Mouse (Mus musculus) yolk sac, embryonic 10.5 days (tissue): ENCODE data around the gene G0s2.
A peak's percentile ranks its signal among the peaks of the same experiment; 100 is the strongest.
"Not testable (repeated sequence)": the region's sequence is repeated elsewhere in the genome, so short reads cannot be mapped to it uniquely, and the experiment has no call there.

Experiments used
- DNase-seq: peaks from one replicate; pipeline ENCODE4 v3.0.0-alpha.2; 2017; ENCODE audit warnings: low spot score

The G0s2 gene

GRCm38 (mm10) chr1:193287578-193287977 is 14.6 kb upstream of the G0s2 start:
- no peak for DNase-seq

- DNase-seq = not testable (repeated sequence)
Measured at GRCm38 (mm10) chr1:193285766-193286325, 12.8 kb upstream of the G0s2 start.

- DNase-seq = no peak
Measured at GRCm38 (mm10) chr1:193284228-193284779, 11.3 kb upstream of the G0s2 start.

DNA sequence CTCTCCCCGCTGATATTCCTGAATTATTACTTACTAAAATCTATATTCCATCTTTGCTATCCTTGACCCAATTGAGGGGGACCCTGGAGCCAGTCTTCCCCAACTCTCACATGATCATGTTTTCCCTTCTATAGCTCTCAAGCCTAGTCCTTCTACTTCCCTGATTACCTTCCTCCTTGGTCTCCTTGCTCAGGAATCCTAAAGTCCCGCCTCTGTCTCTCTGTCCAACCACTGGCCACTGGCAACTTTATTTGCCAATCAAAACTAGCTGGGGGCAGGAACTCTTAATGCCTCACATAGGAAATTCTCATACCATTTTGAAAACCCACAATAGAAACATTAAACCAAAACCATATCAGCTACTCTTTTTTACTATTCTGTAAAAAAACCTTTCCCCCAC is 8.3 kb upstream of the G0s2 start:
- DNase-seq = no peak

DNA sequence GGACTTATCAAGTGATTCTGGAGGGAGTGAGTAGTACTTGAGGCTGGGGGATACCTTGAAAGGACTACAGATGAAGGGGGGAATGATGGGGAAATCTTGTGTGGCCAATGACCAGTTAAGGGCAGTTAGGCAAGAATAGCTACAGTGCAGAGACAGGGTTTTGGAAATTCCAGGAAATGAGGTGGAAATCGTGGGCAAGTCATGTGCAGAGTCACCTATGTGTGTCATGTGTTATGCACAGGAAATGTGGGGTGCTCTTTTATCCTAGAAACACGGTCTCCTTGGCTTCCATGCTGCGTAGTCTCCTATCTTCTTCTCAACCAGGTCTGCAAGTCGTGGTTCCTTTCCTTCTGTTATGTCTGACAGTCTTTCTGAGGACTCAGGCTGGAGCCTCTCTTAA is 6.5 kb upstream of the G0s2 start:
- no peak for DNase-seq

GRCm38 (mm10) chr1:193278414-193279045 is 5.5 kb upstream of the G0s2 start:
- no peak for DNase-seq

DNA sequence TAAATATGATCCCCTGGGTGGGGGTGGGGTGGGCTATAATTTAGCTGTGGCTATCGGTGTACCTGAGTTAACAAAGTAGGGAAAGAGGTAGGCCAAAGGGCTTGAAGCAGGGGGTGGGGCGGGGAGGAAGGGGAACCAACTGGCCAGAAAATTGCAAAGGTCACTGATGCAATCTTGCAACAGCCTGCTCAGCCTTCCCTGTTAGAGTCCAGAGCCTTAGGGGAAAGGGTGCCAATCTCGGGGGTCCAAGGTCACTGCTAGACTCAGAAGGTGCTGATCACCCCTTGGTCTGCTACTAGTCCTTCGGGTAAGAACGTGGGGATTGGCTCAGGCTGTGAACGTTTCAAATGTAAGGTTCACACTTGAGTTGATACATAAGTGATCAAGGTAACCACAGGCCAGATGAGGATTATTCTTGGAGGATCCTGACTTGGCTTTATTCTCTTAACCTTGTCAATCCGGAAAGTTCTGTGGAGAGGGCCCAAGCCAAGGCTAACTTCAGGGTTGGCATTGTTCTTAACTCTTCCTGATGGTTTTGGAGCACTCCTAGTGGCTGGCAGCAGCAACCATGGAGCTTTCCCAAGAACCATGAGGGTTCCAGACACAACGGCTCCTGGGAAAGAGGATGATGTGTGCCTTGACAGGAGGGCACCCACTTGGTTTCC is 1.5 kb upstream of the G0s2 start:
- DNase-seq = peak; percentile 67

- DNase-seq = peak; percentile 40
Measured at GRCm38 (mm10) chr1:193272137-193272915, 691 bp downstream of the G0s2 start.

DNA sequence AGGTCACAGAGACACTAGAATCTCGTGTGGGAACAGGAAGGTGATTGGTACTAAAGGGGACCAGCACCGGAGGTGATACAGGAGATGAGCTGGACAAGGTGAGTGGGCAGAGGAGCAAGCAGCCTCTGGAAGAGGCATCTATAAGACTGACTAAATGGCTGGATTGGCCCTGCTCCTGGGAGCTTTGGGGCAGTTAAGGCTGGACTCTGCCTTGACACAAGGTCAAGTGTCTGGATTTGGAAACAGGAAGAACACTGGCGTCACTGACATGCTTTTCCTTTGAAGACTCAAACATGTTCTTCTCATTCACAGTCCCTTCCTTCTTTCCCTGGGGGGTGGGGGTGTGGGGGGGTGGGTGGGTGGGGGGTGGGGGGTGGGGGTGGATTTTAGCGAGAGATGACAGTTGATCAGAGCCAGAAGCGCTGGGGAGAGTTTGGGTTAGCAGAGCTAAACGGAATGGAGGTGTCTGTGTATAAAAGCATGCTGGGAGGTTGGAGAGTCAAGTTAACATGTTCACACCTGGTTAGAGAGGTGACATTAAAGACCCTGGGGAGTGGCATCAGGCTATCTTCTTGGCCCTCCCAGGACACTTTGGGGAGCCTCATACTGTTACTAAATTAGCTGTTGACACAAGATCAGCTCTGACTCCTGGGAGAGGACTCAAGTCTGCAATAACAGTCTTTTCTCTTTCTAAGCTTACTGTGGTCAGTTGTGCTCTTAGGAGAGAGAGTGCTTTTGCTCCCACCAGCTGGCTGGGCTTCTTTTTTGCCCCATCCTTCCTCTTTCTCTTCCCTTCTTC is 1.9 kb downstream of the G0s2 start:
- DNase-seq = no peak

DNA sequence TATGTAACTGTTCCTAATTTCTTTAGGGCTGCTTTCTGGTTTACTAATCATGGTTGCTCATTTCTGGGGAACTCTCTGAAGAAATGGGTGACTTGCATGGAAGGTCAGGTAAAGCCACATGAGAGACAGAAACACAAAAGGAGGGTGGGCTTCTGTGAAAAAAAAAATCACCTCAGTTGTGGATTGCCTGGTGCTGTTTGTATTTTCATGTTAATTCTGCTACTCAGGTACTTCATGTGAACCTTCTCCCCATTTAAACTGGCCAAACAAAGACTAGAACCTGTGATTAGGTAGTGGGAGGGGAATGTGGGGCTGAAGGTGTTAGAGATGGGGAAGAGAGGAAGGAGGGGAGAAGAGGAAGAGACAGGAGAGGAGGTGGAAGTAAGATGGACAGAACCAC is 7.3 kb downstream of the G0s2 start:
- no peak for DNase-seq

DNA sequence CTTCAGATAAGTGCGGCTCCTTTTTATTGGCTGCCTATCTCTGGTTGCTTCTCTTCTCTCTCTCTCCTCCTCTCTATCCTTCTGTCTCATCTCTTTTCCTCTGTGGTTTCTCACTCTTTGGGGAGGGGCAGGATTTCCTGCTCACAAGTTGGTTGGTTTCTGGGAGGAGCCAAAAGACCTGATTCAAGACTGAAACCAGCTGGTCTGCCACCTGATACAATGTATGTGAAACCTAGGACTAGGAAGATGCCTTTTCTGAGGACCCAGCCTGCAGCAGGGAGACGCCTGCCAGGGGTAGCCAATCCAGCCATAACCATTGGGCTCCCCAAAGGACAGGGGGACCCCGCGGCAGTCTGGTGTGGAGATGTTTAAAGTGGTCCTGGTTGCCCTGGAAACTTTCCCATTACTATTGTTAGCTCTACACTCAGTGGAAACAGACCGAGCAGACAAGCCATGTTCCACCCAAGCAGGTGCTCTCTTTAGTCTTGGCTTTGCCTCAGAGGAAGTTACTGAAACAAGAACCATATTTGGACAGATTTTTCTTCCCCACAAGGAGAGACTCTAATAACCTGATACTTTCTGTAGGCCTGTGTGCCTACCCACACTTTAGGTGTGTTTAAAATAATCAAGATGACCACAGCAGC is 8.9 kb downstream of the G0s2 start, which contains the start of gene Hsd11b1:
Hsd11b1 (minus strand) TSS at position 121 of the 644 bp plus-strand sequence.
- no peak for DNase-seq

DNA sequence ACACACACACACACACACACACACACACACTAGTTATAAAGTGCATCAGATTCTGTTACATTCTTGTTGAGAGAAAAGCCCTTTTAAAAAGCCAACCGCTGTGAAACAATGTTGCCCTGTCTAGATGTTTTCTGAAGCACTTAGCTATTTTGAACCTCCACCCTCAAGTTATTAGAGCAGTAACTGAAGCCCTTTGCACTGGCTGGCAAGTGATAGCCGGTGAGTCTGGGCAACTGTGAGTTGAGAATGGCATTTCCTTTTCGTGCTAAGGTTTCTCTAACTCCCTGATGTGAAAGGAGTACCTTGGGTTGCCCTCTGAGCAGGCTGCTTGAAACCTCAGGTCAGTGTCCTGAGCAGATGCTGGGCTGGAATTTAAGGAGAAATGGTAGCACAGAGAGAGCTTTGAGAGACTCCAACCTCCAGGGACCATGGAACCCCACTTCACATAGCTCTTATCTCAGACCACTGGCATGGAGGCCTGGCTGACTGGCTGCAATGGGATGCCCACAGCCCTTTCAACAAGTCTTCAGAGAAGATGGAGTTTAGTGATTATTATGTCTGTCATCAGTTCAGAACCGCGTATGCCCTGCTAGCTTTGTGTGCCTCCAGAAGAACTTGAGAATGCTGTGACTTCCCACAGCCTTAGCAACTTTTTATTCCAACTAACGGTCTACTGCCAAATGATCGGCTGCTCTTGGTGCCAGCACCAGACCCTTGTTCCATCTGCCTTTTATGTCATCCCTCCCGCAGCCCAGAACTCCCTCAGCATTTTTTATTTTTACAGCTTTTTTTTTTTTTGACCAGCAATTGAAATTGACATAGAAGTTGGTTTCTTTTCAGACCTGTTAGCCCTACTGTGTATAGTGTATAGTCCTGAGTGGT is 9.8 kb downstream of the G0s2 start:
- DNase-seq = no peak

DNA sequence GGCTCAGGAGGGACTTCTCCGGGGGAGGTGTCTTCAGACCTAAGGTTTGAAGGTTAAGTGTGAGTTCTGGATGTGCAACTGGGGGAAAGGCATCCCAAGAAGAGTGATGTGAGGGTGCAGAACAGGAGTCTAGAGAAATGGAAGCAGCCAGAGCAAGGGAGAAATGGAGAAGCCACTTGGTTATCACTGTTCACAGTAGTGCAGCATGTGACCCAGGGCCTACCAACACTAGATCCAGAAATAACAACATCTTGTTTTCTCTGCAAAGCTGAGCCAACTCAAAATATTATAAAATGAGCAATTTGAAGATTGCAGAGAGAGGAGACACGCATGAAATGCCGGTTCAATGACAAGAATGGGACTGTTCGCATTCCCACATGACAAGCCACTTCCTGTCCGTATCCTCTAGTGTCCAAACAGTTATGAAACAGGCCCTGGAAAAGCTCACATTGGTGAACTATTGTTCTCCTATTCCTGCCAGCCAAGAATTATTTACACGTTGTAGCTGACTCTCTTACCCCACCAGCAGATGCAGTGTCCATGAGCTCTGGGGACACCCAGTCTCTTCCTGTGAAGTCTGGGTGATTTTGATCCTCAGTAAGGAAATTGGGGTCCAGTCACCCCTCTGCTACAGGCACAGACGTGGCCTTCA is 11.0 kb downstream of the G0s2 start:
- no peak for DNase-seq

DNA sequence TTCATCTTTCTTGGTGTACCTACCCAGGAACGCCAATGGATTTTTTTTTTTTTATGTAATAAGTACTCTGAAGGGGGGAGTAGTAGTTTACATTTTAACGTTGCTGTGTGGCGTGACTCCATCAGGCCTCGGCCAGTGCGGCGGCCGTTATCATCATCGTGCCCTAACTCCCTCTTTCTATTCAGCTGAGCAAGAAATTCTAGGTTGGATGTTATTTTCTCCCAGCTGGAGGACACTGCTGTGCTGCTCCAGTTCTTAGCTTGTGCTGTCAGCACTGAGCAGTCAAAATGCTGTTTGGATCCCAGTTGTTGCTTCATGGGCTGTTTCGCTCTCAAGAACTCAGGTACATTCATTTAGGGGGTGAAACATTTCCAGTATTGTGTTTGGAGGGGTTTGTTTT is 13.5 kb downstream of the G0s2 start:
- no peak for DNase-seq

GRCm38 (mm10) chr1:193256621-193257098 is 16.4 kb downstream of the G0s2 start:
- DNase-seq = no peak

GRCm38 (mm10) chr1:193256289-193256577 is 16.8 kb downstream of the G0s2 start:
- DNase-seq = no peak

DNA sequence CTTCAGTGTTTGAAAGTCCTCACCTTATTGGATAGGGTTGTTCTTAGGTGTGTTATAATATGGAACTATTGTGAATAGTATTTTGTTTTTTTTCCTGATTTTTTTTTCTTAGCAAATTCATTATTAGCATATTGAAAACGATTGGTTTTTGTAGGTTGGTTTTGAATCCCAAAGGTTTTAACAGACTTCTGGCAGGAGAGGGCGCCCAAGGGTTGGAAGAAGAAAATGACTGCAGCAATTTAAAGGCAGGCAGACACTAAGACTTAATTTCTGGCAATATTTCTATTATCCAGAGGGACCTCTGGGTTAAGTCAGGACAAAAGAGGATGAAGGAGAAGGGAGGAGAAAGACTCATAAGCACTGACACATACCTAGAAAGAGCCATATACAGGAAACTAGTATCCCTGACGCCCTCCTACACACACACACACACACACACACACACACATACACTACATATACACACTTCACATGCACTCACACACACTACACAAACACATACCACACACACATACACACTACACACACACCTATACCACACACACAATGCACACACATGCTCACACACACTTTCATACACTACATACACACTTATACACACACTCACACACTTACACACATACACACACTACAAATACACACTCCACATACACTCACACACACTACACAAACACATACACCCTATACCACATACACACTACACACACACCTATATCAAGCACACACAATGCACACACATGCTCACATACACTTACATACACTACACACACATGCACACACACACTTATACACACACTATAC is 17.3 kb downstream of the G0s2 start:
- DNase-seq = peak; percentile 39

DNA sequence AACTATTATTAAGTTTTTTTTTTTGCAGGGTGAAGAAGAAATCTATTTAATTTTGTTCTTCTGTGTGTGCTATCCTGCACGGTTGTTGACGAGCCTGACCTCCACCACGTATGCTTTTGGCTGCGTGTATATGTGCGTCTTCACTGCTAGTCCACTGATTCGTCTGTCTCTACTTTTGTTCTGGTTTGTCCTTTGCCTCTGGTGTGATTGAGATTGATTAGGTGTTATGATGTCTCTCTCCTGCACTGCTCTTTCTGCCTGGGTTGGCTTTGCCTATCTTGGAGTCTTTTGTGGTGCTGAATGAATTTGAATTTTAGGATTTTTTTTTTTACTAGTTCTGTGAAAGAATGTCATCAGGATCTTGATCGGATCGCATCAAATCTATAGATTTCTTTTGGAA is 18.0 kb downstream of the G0s2 start:
- DNase-seq = no peak

DNA sequence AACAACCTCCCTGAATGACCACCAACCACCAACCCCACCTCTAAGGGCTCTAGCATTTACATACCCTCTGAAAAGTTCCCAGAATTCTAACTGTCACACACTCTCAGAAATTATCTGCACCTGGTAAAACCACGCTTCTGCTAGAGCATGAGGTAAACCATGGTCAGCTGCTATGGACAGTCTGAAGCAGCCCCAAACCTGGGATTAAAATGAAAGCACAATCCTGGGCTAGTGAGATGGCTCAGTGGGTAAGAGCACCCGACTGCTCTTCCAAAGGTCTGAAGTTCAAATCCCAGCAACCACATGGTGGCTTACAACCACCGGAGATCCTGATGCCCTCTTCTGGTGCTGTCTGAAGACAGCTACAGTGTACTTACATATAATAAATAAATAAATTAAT is 19.1 kb downstream of the G0s2 start:
- DNase-seq = not testable (repeated sequence)
